Mouse (Mus musculus) adrenal gland, adult 18-20 months (tissue): ENCODE measurements around the gene Kif13a. TPM values are rescaled to one million over a fixed set of nuclear protein-coding genes. Genes with fewer than 3 reads are reported as not detected.

Experiments used
- DNase-seq, 2 experiments: peaks; one replicate each; pipeline ENCODE4 v3.0.0; 2021 to 2022; ENCODE audit warnings: low spot score in 2 of 2
- long read RNA-seq, 2 experiments: library from polyadenylated mRNA; stranded (forward); transcript quantifications; one replicate each; pipeline ENCODE4 v2.0.0; 2021
- total RNA-seq, 2 experiments: library from RNA; stranded (reverse); gene quantifications; 1 replicate in 1 of 2; 2 replicates in 1 of 2; pipeline ENCODE4 v1.2.3; 2021

Kif13a gene
- total RNA-seq, result 10 to 100 TPM; 27.1 to 30.5 TPM
- long read RNA-seq, experiment 1, partial matches to known transcripts, result 0 of 1 reads
- long read RNA-seq, experiment 1, other reads (novel, unspliced or antisense), result 1 of 1 reads
- long read RNA-seq, experiment 2, partial matches to known transcripts, result 6 of 10 reads
- long read RNA-seq, experiment 2, other reads (novel, unspliced or antisense), result 3 of 10 reads

- DNase-seq, result peak; percentile 78 to 84
These were observed at the start of gene Kif13a for GRCm38 (mm10) chr13:46929719-46930658. Gene Kif13a, minus strand, starts transcription at chr13:46929867.

- DNase-seq, result no peak
These were observed 46.9 kb upstream of the Kif13a start for GRCm38 (mm10) chr13:46976532-46976931.

- no peak for DNase-seq
These were observed 46.3 kb upstream of the Kif13a start for GRCm38 (mm10) chr13:46975930-46976329.

GRCm38 (mm10) chr13:46975031-46975551 is 45.4 kb upstream of the Kif13a start:
- no peak for DNase-seq

GRCm38 (mm10) chr13:46970286-46970945 is 40.7 kb upstream of the Kif13a start:
- no peak for DNase-seq

- no peak for DNase-seq
These were observed 39.0 kb upstream of the Kif13a start for GRCm38 (mm10) chr13:46968626-46969025.

GRCm38 (mm10) chr13:46967308-46967707 is 37.6 kb upstream of the Kif13a start:
- DNase-seq, result no peak

GRCm38 (mm10) chr13:46960878-46961474 is 31.3 kb upstream of the Kif13a start:
- no peak for DNase-seq

- peak in 1 of 2 experiments; percentile 5 for DNase-seq
These were observed 29.5 kb upstream of the Kif13a start for GRCm38 (mm10) chr13:46959139-46959538.

GRCm38 (mm10) chr13:46951212-46951611 is 21.5 kb upstream of the Kif13a start:
- DNase-seq, result no peak

GRCm38 (mm10) chr13:46949741-46950140 is 20.1 kb upstream of the Kif13a start:
- DNase-seq, result no peak

- DNase-seq, result no peak
These were observed 18.4 kb upstream of the Kif13a start for GRCm38 (mm10) chr13:46948027-46948426.

- no peak for DNase-seq
These were observed 16.4 kb upstream of the Kif13a start for GRCm38 (mm10) chr13:46946041-46946440.

GRCm38 (mm10) chr13:46945256-46945655 is 15.6 kb upstream of the Kif13a start:
- no peak for DNase-seq

- no peak for DNase-seq
These were observed 13.6 kb upstream of the Kif13a start for GRCm38 (mm10) chr13:46943294-46943693.

- DNase-seq, result no peak
These were observed 4.4 kb upstream of the Kif13a start for GRCm38 (mm10) chr13:46934116-46934515.

- no peak for DNase-seq
These were observed 3.2 kb upstream of the Kif13a start for GRCm38 (mm10) chr13:46932846-46933245.

GRCm38 (mm10) chr13:46932049-46932448 is 2.4 kb upstream of the Kif13a start:
- no peak for DNase-seq

- DNase-seq, result no peak
These were observed 986 bp upstream of the Kif13a start for GRCm38 (mm10) chr13:46930659-46931046.

- peak; percentile 62 for DNase-seq
These were observed 541 bp downstream of the Kif13a start for GRCm38 (mm10) chr13:46928961-46929691.
